In genomic region chr13:89683490-89683889, GRCm38 (mm10) we compare ENCODE assay signal across 29 mouse cellular contexts. TPM values are rescaled to one million over a fixed set of nuclear protein-coding genes. Genes with fewer than 3 reads are reported as not detected.
"Had no signal": no experiment of that assay in that cellular context is flagged by ENCODE, and none has a peak within 500 bp of the region (broad histone marks: within the 10 kb centered on the region; RNA-seq: fewer than 3 reads in every experiment).

No protein-coding gene starts in this region.

- ATAC-seq: forebrain, embryonic 13.5 days; forebrain, embryonic 14.5 days; forebrain, embryonic 15.5 days; forebrain, embryonic 16.5 days; forebrain, postnatal 0 days had no signal

- H3K4me3 ChIP-seq: embryonic facial prominence, embryonic 10.5 days; embryonic facial prominence, embryonic 12.5 days; embryonic facial prominence, embryonic 13.5 days; embryonic facial prominence, embryonic 15.5 days; erythroblast, embryonic 14.5 days; forebrain, embryonic 10.5 days; forebrain, embryonic 12.5 days; forebrain, embryonic 13.5 days; forebrain, embryonic 15.5 days; gastrocnemius, adult 2 months had no signal

- H3K4me1 ChIP-seq: embryonic facial prominence, embryonic 10.5 days; embryonic facial prominence, embryonic 12.5 days; embryonic facial prominence, embryonic 13.5 days; embryonic facial prominence, embryonic 15.5 days; forebrain, embryonic 10.5 days; forebrain, embryonic 12.5 days; forebrain, embryonic 13.5 days; forebrain, embryonic 15.5 days had no signal

- H3K27me3 ChIP-seq: embryonic facial prominence, embryonic 12.5 days; embryonic facial prominence, embryonic 13.5 days; embryonic facial prominence, embryonic 15.5 days; forebrain, embryonic 12.5 days; forebrain, embryonic 13.5 days; forebrain, embryonic 15.5 days had no signal

- H3K4me2 ChIP-seq: embryonic facial prominence, embryonic 12.5 days; embryonic facial prominence, embryonic 13.5 days; embryonic facial prominence, embryonic 15.5 days; forebrain, embryonic 12.5 days; forebrain, embryonic 13.5 days; forebrain, embryonic 15.5 days had no signal

- H3K27ac ChIP-seq: embryonic facial prominence, embryonic 10.5 days; embryonic facial prominence, embryonic 12.5 days; embryonic facial prominence, embryonic 13.5 days; embryonic facial prominence, embryonic 15.5 days; forebrain, embryonic 10.5 days; forebrain, embryonic 12.5 days; forebrain, embryonic 13.5 days; forebrain, embryonic 15.5 days; gastrocnemius, adult 2 months had no signal

- DNase-seq: cerebellum, adult 18-20 months; cerebellum, adult 2 months; cerebellum, adult 8-10 months; cerebellum, adult 9-10 months; cerebellum, adult 9-11 months; cerebellum, postnatal 10 days; cerebellum, postnatal 14 days; cerebellum, postnatal 25 days; cerebellum, postnatal 36 days; embryo, embryonic 11 days; forebrain, postnatal 0 days; gastrocnemius, adult 2 months; gastrocnemius, postnatal 10 days; gastrocnemius, postnatal 14 days; gastrocnemius, postnatal 25 days; gastrocnemius, postnatal 36 days; heart, adult 11 months; heart, adult 18-20 months had no signal

- H3K9ac ChIP-seq: embryonic facial prominence, embryonic 12.5 days; embryonic facial prominence, embryonic 13.5 days; embryonic facial prominence, embryonic 15.5 days; forebrain, embryonic 12.5 days; forebrain, embryonic 13.5 days; forebrain, embryonic 15.5 days; forebrain, postnatal 0 days had no signal

- H3K9me3 ChIP-seq: embryonic facial prominence, embryonic 10.5 days; embryonic facial prominence, embryonic 12.5 days; embryonic facial prominence, embryonic 13.5 days; embryonic facial prominence, embryonic 15.5 days; forebrain, embryonic 10.5 days; forebrain, embryonic 12.5 days; forebrain, embryonic 13.5 days; forebrain, embryonic 15.5 days had no signal

RNA-seq across cellular contexts. Expression of gene Vcan, which starts 58.8 kb away (rescaled TPM):
- polyA plus RNA-seq: erythroblast, embryonic 14.5 days had no signal
